Mouse (Mus musculus) erythroid progenitor cell, adult 5-6 weeks (primary cell): Measurements from ENCODE around the gene Cyth1. TPM values are rescaled to one million over a fixed set of nuclear protein-coding genes. Genes with fewer than 3 reads are reported as not detected.

ENCODE experiments used
- ATAC-seq: replicated peaks from 2 replicates; pipeline ENCODE4 v1.8.0; 2016; ENCODE audit warnings: moderate number of reproducible peaks, mild to moderate bottlenecking, moderate TSS enrichment, inconsistent platforms; ENCODE audit not compliant: poor library complexity, low FRiP score, severe bottlenecking
- total RNA-seq, 2 experiments: library from RNA; stranded (forward) in 1 of 2; stranded (reverse) in 1 of 2; fragments of 150-400 nt in 1 of 2; fragments of 186-747, 209-891 nt in 1 of 2; gene quantifications; 2 replicates each; pipeline versions ENCODE4 v1.2.3 to v1.2.4; 2015 to 2017; ENCODE audit warnings: low replicate concordance in 2 of 2

Gene Cyth1
- total RNA-seq, 2 experiments from 2014 or later = 10.5 to 12.3 TPM

DNA sequence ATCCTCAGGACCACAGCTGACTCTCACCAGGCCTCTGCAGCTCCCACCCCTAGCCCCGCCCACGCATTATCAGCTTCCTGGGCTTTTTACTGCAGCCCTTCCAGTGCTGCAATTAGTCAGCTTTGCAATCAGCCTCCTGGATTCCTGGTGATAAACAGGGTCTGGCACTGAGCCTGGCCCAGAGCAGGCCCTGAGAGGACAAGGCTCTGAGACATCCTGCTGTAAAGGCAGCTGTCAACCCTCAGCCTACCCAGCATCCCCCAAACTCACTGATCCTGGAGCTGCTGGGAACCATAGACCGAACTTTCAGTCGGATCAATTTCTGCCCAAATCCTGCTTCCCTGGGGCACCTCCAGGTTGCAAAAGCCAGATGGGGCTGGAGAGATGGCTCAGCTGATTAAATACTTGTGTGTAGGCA, 114.6 kb downstream of the Cyth1 start:
- peak; percentile 46; the same call in 1 of the 2 replicates for ATAC-seq

DNA sequence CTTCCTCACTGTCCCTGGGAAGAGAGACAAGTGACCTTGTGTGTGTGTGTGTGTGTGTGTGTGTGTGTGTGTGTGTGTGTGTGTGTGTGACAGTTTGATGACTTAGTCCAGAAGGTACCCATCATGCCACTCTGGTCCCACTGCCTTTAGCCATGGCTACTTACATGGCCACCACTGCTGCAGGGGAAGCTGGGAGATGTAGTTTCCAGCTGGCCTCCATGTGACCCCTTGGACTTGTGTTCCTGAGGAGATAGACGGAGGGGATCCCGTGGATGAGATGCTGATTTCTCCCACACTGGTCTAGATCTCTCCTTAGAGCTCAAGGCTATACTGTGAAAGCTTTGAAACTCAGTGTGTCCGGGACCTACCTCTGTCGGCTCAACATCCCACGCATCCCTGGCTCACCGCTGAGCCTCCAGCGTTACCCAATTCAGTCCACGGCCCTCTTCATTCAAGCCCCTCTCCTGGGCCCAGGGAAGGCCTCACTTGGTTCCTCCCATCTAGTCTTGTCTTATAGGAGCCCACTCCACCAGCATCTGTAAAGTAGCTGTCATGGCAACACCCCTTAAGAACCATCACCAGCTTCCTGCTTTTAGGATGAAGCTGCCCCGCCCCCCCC, 115.2 kb downstream of the Cyth1 start:
- no peak for ATAC-seq

DNA sequence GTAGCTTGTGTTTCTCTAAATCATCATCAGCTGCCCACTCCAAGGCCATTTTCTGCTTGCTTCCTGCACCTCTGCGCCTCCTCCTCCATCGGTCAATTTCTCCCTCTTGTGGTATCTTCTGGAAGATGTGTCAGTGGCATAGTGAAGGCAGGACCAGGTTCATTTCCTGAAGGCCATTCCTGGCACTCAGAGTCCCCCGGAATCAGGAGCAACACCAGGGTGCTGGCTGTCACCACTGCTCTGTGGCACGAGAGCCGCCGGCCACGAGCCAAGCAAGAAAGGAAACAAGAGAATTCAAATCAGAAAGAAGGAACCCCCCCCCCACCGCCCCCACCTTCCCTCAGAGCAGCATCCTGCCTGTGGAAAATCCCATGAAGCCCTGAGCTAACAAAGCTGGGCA, 116.3 kb downstream of the Cyth1 start:
- ATAC-seq = no peak

DNA sequence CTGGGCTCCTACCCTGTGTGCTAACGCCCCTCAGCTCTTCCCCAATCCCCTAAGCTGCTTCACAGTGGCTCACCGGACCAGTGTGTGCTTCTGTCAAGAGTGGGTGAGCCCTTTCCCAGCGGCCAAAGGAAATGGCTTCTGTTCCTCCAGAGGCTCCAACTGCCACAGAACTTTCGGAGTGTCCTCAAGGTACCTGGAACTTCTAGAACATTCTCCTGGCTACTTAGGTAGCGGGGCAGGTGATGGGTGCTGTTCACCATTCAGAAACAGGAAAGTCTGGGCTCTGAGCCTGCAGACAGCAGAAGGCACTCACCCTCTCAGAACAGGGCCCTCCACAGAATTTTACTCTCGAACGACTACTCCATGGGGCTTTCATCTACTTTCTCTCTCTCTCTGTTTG, 117.9 kb downstream of the Cyth1 start, which contains the start of gene Dnah17:
TSS of gene Dnah17 (minus strand) at position 101 of the 400 bp plus-strand sequence.
- ATAC-seq = no peak

DNA sequence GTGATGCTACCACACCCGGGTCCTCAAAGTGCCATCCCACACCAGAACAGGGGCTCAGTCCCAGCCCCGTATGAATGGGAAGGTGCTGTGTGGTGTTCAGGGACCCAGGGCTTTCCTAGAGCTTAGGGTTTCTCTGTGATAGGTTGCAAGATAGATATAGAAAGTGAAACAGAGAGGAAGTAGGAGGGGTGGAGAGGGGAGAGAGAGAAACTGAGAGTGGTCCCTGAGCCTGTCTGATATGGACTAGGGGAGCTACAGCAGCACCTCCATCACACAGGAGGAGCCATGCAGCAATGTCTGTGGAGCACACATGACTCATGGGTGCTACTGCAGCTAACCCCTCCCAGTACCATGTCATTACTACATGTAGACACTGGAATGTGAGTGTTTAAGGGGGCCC, 118.6 kb downstream of the Cyth1 start:
- no peak for ATAC-seq

DNA sequence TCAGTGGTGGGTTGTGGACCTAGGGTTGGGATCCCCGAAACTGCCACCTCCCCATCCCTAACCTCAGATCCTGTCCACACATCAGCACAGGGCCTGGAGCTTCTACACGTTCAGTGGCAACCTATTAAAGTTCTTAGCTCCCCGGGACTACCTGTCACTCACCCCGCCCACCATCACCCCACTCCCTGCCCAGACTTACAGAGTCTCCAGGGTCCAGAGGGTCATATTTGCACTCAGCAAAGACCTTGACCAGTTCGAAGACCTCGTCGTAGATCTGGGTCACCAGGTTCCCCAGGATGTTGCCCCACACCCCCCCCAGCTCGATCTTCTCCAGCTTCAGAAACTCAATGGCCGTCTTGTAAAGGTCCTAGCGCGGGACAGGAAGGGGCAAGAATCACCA, 126.8 kb downstream of the Cyth1 start:
- ATAC-seq = no peak

DNA sequence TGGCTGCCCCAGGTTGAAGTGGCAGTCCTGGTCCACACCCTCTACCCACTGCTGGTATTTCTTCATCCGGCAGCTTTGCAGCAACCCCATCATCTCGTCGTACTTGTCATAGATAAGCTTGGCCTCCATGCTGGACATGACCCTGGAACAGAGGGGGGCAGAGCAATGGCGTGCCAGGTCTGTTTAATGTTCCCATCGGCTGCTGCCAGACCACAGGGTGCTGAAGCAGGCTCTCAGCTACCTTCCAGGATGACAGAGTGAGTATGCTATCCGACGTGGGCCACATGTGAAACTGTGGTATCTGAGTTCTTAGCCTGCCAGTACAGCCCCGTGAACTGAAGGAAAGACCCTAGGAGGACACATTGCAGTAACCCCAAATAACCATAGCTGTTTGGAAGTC, 129.6 kb downstream of the Cyth1 start:
- ATAC-seq = no peak

DNA sequence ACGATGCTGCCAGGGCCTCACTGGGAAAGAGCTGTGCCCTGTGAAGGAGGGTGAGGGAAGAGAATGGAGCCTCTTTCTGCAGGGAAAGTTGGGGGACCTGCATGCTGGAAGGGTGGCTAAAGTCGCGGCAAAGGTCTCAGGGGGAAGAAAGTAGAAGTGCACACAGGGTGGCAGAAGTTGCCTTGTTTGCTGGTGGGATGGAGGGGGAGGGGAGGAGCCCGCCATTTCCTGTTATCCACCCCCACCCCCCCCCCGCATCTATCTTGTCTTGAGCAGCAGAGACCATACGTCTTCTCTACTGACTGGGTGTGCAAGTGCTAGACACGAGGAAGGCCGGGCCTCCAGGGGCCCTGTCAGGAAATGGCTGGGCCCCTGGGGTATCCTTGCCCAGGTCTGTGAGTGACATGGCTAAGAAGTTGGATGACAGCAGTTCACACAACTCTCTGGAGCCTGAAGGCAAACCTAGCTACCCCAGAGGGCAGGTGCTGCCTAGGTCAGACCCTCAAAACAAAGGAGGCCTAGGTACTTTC, 133.7 kb downstream of the Cyth1 start:
- ATAC-seq = no peak

DNA sequence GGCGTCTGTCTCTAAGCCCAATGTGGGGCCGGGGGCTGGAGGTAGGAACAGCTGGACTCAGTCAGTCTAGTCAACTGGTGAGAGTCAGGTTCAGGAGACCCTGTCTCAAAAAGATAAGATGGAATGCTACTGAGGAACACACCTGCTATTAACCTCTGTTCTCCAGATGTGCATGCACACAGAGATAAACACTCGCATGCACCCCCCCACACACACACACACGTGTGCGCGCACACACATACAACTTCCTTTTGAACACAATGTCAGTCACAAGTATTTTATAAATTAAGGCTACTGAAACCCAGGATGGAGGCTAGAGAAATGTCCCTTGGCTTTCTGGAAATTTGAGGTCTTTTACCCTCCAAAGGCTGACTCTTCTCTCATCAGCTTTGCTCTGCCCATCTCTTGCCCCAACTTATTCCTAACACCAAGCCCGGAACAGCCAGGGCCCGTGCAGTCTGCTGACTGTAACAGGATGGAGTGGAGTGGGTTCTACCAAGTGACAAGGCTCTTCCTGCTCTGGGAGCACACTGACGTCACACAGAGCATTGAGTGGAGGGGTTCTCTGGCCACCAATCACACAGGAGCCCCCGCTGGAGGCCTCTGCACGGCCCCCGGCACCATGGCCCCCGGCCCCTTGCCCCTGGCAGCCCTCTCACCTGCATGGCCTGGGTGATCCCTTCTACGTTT, 134.7 kb downstream of the Cyth1 start:
- ATAC-seq = no peak

DNA sequence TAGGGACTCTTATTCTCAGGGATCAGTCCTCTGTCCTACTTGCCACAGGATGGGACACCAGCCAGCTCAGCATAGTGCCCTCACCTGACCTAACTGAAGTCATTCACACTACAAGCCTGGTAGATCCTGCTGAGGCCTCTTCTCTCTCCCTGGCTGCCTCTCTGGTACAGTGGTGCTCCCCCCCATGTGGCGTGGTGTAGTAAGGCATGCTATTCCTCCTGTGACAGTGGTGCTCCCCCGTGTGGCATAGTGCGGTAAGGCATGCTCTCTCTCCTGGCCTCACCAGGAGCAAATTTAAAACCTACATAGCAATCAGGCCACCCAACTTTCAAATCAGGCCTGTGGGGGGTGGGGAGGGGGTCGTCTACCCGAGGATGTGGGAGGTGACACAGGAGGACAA, 144.4 kb downstream of the Cyth1 start:
- peak; percentile 67 for ATAC-seq

DNA sequence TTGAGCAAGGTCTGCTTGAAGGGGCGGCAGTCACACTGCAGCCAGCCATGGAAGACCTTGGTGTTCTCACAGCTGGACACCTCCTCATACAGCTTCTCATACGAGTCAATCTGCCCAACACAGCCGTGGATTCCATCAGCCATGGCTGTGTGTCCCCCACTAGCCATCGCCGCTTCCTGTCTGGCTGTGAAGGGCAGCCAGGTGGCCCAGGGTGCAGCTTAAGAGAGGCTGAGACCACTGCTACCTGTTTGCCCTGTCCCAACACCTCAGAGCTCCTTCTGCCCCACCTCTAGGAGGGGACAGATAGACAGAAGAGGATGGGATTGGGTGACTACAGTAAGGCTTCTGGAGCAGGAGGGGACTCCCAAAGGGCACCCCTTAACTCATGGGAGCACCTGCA, 145.0 kb downstream of the Cyth1 start:
- no peak for ATAC-seq

DNA sequence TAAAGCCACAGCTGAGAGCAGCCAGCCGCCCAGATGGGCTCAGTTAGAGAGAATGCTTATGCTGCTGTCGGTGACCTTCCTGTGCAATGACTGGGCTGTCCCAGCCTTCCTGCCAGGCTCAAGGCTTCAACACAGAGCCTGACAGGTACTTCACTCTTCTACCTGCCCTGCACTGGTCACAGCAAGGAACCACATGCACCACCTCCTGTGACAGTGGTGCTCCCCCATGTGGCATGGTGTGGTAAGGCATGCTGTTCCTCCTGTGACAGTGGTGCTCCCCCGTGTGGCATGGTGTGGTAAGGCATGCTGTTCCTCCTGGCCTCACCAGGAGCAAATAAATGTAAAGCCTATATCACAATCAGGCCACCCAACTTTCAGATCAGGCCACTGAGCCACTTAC, 145.6 kb downstream of the Cyth1 start:
- peak; percentile 78 for ATAC-seq

DNA sequence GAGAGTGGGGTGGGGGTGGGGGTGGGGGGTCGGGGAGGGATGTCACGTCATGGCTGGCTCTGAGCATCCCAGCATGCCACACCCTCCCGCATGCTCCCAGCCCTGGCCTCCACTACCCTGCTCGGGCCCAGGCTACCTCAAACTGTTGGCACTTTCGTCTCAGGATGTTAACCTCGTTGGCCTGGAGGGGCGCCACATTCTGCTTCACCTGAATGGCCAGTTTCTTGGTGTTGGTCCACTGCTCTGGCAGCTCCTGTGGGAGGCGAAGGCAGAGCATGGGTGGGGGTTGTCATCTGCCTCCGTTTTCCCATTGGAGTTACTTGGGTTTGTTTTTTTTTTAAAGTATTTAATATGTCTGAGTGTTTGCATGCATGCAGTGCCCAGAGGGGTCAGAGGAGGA, 147.3 kb downstream of the Cyth1 start:
- no peak for ATAC-seq

DNA sequence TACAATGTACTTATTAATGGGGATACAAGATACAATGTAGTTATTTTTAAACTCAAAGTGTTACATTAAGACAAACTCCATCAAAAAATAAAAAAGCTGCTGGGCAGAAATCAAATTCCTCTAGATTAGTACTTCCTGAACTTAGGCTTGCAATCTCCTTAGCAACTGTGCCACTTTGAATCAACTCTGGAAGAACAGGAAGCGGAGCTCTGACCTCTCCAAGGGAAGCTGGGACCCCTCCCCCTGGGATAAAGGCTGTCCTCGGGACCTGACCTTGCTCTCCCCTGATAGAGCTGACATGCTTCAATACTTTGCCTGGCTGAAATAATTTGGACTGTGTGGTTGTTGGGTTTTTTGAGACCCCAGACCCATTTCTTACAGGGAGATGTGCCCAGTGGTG, 151.7 kb downstream of the Cyth1 start:
- ATAC-seq = no peak

DNA sequence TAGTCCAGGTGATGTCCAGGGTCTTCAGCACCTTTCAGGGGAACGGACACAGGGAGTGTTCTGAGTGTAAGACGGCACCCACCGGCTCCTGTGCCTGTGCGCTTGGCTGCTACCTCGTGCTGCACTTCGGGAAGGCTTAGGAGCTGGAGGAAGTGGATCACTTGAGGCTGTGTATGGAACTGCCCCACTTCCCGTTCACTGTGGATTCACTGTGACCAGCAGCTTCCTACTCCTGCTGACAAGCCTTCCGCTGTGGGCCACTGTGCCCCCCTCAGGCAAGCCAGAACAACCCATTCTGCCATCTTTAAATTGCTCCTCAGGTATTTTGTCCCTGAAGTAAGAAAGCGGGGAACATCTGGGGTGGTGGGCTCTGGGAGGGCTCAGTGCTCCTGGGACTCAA, 153.4 kb downstream of the Cyth1 start:
- ATAC-seq = no peak

DNA sequence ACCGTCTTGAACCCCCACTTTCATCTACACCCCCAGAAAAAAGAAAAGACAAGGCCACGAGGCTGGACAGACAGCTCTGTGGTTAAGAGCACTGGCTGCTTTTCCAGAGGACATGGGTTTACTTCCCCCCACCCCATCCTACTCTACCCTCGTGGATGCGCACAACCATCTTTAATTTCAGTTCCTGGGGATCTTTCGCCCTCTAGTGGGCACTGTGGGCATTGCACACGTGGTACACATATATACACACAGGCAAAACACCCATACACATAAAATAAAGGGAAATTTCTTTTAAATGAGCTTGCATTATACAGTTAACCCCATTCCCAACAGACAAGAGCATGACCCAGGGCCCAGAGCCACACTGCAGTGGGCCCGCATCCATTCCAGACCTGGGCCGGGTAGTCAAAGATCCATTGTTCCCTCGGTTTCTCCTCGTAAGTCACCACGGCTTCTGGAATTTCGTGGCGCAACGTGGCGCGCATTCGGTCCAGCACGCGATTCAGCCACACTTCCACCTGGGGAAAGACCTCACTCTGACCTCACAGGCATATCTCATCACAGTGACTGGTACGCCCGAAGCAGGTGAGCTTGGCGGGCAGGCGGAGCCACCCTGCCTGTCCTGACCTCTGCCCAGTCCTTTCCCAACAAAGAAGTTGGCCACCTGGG, 157.3 kb downstream of the Cyth1 start:
- no peak for ATAC-seq

DNA sequence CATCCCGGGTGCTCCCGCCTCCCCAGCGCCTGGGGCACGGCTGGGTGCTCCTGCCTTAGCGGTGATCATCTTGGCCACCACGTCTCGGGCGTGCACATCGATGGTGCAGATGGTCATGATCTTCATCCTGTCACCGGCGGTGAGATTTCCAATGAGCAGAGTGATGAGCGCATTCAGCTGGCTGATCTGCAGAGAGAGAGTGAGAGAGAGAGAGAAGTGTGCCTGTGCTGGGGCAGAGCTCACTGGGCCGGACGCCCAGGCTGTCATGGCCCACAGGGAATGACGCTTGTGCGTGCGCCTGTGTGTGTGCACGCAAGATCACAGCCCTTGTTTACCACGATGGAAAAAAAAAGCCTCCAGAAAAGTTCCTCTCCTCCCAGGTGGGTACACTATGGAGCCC, 159.5 kb downstream of the Cyth1 start:
- no peak for ATAC-seq

DNA sequence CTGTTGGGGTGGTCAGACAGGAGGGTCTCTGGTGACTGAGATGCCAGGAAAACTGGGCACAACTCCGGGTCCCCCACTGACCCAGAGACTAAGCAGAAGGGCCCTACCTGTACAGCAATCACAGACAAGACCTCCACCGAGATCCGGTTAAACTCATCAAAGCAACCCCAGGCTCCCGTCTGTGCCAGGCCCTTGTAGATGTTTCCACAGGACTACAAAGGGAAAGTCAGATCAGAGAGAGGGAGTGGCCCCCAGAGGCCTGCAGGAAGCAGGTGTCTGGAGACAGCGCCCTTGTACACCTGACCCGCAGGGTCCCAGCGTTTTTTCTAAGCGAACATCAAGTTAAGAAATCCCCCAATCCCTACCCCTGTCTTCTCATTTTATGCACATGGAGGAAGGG, 162.4 kb downstream of the Cyth1 start:
- no peak for ATAC-seq

DNA sequence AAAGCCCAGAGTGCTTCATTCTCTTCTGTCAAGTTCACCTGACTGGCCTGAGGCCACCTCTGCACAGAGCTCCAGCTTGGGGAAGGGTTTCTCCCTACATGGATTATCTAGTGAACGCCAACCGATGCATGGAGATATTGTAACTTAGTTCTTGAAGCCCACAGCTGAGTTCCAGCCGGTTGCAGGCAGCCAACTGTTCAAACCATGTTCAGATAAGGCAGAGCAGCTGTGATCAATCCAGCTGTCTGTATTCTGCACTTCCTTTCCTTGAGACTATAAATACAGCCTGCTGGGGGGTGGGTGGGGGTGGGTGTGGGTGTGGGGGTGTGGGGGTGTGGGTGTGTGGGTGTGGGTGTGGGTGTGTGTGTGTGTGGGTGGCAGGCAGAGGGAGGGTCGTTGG, 163.2 kb downstream of the Cyth1 start:
- ATAC-seq = no peak

DNA sequence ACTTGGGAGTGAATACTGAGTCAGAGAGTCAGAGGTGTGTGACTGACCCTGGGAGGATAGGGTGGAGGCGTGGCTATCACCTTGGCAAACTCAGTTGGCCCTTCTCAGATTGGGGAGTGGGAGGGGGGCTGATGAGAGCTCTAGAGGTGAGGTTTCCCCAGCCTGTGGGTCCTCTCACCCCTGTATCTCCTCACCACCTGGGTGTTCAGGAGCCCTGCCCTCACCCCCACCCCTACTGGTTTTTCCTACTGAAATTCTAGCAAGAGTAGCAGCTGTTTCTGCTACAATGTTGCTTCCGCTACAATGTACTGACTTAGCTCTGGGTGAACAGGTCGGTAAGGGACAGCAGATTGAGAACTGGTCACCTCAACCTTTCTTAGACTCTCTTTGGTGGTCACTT, 164.1 kb downstream of the Cyth1 start:
- no peak for ATAC-seq

DNA sequence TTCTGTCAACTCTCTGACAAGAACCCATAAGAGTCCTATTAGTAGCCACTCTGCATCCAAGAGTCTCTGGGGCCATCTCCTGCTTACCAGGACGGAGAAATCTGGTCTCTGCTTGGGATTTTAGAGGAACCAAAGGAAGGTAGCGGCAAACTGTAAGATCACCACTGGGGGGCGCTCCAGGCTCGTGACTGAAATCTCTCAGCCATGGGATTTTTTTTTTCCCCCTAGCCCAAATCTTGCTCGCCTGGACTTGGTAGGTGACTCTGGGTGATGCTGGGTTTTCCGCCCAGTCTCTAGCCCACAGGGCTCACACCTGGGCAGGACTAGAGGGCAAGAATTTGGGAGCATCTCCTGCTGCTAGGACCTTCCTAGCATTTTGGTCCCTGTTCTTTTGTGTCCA, 164.6 kb downstream of the Cyth1 start:
- no peak for ATAC-seq
